In the genomic region with DNA sequence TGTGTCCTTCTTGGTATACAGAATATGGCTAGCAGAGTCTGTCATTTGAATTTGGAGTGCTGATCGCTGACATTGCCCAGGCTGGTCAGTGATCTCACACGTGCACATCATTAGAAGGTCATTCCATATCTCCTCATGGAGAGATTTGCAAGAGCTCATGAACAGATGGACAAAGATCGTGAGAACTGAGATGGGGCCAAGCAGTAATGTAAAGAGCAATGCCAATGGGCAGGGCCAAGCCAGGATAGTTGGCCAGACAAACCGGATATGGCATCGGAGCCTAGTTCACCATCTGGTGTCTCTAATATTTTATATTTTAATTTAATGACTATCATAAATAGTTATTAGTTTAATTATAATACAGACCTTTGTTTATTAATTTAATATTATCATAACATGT, we compare ENCODE assay signal across 20 mouse cellular contexts.
A peak's percentile ranks its signal among the peaks of the same experiment; 100 is the strongest.
DNase-seq lines count a peak whose midpoint lies in the region; ATAC-seq lines count a peak whose summit lies in the region.
"Had no signal": no experiment of that assay in that cellular context is flagged by ENCODE, and none has a peak within 500 bp of the region (broad histone marks: within the 10 kb centered on the region; RNA-seq: fewer than 3 reads in every experiment).

No protein-coding gene starts in this region.

- intact Hi-C loops in left cerebral cortex, postnatal 4 days (cut with DNase I), result no loop called here
- intact Hi-C loops in left cerebral cortex, postnatal 25 days (cut with DNase I), result no loop called here

- H3K27ac ChIP-seq in hindbrain, embryonic 14.5 days, result no peak overlapping the region
- no peak overlapping the region for H3K27ac ChIP-seq in forebrain, embryonic 11.5 days (ENCODE audit: low read depth, low read length)
- H3K27ac ChIP-seq: embryonic facial prominence, embryonic 12.5 days; forebrain, embryonic 12.5 days; heart, adult 2 months; hindbrain, embryonic 10.5 days; hindbrain, embryonic 15.5 days had no signal

- WGBS in hindbrain, embryonic 14.5 days, result 92% methylated on average over 5 of the region's 5 CpGs
- WGBS in forebrain, embryonic 11.5 days, result 93% methylated on average over 5 of the region's 5 CpGs

- peak; percentile 38 for DNase-seq in left cerebral cortex, postnatal 4 days
- DNase-seq in left cerebral cortex, postnatal 25 days (ENCODE audit: low spot score in 2 of 2), result no peak
- peak; percentile 9 for DNase-seq in cerebellum, adult 8-10 months
- peak; percentile 49 to 71 for DNase-seq in cerebellum, postnatal 14 days
- no peak for DNase-seq in kidney, postnatal 10 days
- no peak for DNase-seq in hindbrain, embryonic 14.5 days (ENCODE audit: low spot score)
- no peak for DNase-seq in forebrain, embryonic 11.5 days (ENCODE audit: low spot score)
- DNase-seq: adrenal gland, postnatal 10 days; B cell, adult 2 months; gastrocnemius, postnatal 14 days; heart, adult 2 months had no signal

- no peak overlapping the region for H3K9ac ChIP-seq in hindbrain, embryonic 14.5 days
- H3K9ac ChIP-seq in forebrain, embryonic 11.5 days (ENCODE audit: low read length), result no peak overlapping the region
- H3K9ac ChIP-seq: embryonic facial prominence, embryonic 12.5 days; forebrain, embryonic 12.5 days; heart, embryonic 12.5 days; hindbrain, embryonic 15.5 days had no signal

- no peaks in the 10 kb centered on the region for H3K9me3 ChIP-seq in hindbrain, embryonic 14.5 days (ENCODE audit: control insufficient read depth, low read length)
- no peaks in the 10 kb centered on the region for H3K9me3 ChIP-seq in forebrain, embryonic 11.5 days (ENCODE audit: control insufficient read depth, low read length)
- H3K9me3 ChIP-seq: embryonic facial prominence, embryonic 12.5 days; forebrain, embryonic 12.5 days; G1E; heart, embryonic 12.5 days; hindbrain, embryonic 10.5 days; hindbrain, embryonic 15.5 days had no signal

- no peak overlapping the region for H3K4me3 ChIP-seq in hindbrain, embryonic 14.5 days (replicated peaks; ENCODE audit: low read length)
- H3K4me3 ChIP-seq in forebrain, embryonic 11.5 days (ENCODE audit: low read depth, low read length), result no peak overlapping the region
- H3K4me3 ChIP-seq: embryonic facial prominence, embryonic 12.5 days; forebrain, embryonic 12.5 days; heart, adult 2 months; heart, embryonic 12.5 days; hindbrain, embryonic 10.5 days; hindbrain, embryonic 15.5 days had no signal

- H3K4me1 ChIP-seq in hindbrain, embryonic 14.5 days (replicated peaks; ENCODE audit: control insufficient read depth, insufficient read depth, low read length), result no peaks in the 10 kb centered on the region
- H3K4me1 ChIP-seq in forebrain, embryonic 11.5 days (replicated peaks; ENCODE audit: control insufficient read depth, insufficient read depth, low read length), result no peaks in the 10 kb centered on the region
- H3K4me1 ChIP-seq: embryonic facial prominence, embryonic 12.5 days; forebrain, embryonic 12.5 days; heart, embryonic 12.5 days; hindbrain, embryonic 10.5 days; hindbrain, embryonic 15.5 days had no signal

- no peaks in the 10 kb centered on the region for H3K27me3 ChIP-seq in hindbrain, embryonic 14.5 days (ENCODE audit: control insufficient read depth, insufficient read depth, low read length)
- H3K27me3 ChIP-seq in forebrain, embryonic 11.5 days (ENCODE audit: control insufficient read depth, insufficient read depth, low read length), result no peaks in the 10 kb centered on the region
- H3K27me3 ChIP-seq: embryonic facial prominence, embryonic 12.5 days; forebrain, embryonic 12.5 days; heart, embryonic 12.5 days; hindbrain, embryonic 15.5 days had no signal

- ATAC-seq in hindbrain, embryonic 14.5 days (ENCODE audit: low FRiP score), result no peak
- ATAC-seq in forebrain, embryonic 11.5 days (replicated peaks; ENCODE audit: low FRiP score), result no peak
- ATAC-seq: CD4-positive, CD25-positive, alpha-beta regulatory T cell, adult 4 months; forebrain, embryonic 16.5 days; intestine, postnatal 0 days had no signal

- H3K4me2 ChIP-seq in hindbrain, embryonic 14.5 days (replicated peaks), result no peak overlapping the region
- no peak overlapping the region for H3K4me2 ChIP-seq in forebrain, embryonic 11.5 days (ENCODE audit: low read depth, low read length, severe bottlenecking)
- H3K4me2 ChIP-seq: embryonic facial prominence, embryonic 12.5 days; forebrain, embryonic 12.5 days; heart, embryonic 12.5 days; hindbrain, embryonic 15.5 days had no signal

- H3K36me3 ChIP-seq in hindbrain, embryonic 14.5 days (replicated peaks; ENCODE audit: control insufficient read depth, insufficient read depth), result no peaks in the 10 kb centered on the region
- no peaks in the 10 kb centered on the region for H3K36me3 ChIP-seq in forebrain, embryonic 11.5 days (ENCODE audit: control insufficient read depth, insufficient read depth, low read length)
- H3K36me3 ChIP-seq: embryonic facial prominence, embryonic 12.5 days; forebrain, embryonic 12.5 days; G1E; heart, embryonic 12.5 days; hindbrain, embryonic 10.5 days; hindbrain, embryonic 15.5 days had no signal

Comparison
In these comparisons a context has a peak if more than half of its experiments do, and no peak if none do; other contexts are left out.
1. DNase-seq: peak in left cerebral cortex, postnatal 4 days (single experiment), cerebellum, adult 8-10 months (single experiment) and cerebellum, postnatal 14 days (2 of 2); none in left cerebral cortex, postnatal 25 days (0 of 2), kidney, postnatal 10 days (single experiment), hindbrain, embryonic 14.5 days (single experiment) and forebrain, embryonic 11.5 days (single experiment).